Mouse (Mus musculus): ENCODE results near the gene Inpp5d.

GRCm38 (mm10) chr1:87734153-87734552 is 114.0 kb downstream of the Inpp5d start:
- TF ChIP-seq CTCF (IDR thresholded peaks at IDR 0.05; ENCODE audit: control insufficient read depth, insufficient read depth, insufficient replicate concordance, low read depth, low read length), result no peak
- TF ChIP-seq POLR2A (IDR thresholded peaks at IDR 0.05; ENCODE audit: control insufficient read depth, low read depth, low read length), result no peak
